Mouse (Mus musculus) v-Abl transformed pro-B cells (cell line): ENCODE results near the gene Sox6.

Experiments
- in situ Hi-C, 2 experiments: fragments of 400-800 bp; cut with MboI; formaldehyde crosslinking; loops; one replicate each; pipeline ENCODE4 v1.15.1; 2025; ENCODE audit not compliant: unreplicated experiment in 2 of 2

Sox6 gene

DNA sequence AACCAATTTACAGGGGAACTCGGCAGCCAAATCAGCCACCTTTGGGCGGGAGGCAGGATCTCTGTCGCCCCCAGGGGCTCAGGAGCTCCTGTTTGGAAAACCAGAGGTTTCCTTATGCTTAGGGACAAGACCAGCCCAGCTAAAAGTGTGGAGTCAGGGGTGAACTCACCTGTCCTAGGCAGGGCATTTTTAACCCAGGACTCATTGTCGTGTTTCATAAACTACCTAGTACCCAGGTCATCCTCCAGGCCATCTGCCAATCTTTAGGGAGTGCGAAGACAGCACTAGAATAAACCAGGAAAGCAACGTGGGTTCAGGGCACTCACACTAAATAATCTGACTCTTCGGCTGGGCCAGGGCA is 584.9 kb downstream of the Sox6 start:
- in situ Hi-C loops, result no loop called here

DNA sequence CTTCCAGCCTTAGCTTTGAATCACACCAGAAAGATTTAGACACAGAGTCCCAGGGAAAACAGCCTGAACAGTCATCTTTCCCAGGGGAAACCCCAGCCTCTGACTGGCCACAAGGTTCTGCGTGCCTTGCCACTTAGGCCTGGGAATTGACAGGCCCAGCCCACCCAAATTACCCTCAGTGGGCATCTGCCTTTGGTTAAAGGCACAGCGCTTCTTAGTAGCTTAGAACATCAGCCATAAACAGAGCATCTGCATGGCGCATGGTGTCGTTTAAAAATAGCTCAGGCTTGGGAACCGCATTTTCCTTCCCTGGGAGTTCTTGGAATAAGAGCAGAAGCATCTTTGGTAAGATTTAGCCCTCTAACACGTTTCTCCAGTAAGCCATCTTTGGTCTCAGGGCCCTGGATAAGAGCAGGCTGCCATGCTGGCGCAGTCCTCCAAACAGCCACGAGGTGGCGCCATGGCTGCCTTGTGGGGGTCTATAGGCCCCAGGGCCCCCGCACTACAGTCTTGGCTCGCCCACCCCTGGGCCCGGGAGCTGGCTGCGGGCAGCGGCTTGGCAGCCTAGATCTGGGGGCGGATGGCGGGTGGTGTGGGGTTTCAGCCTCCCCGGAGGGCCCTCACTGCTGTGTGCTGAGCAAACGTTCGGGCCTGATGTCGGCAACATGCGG is 585.4 kb downstream of the Sox6 start:
- in situ Hi-C loops, result no loop called here

- in situ Hi-C loops, result no loop called here
Observed at GRCm38 (mm10) chr7:115450431-115451195, 588.0 kb downstream of the Sox6 start.

DNA sequence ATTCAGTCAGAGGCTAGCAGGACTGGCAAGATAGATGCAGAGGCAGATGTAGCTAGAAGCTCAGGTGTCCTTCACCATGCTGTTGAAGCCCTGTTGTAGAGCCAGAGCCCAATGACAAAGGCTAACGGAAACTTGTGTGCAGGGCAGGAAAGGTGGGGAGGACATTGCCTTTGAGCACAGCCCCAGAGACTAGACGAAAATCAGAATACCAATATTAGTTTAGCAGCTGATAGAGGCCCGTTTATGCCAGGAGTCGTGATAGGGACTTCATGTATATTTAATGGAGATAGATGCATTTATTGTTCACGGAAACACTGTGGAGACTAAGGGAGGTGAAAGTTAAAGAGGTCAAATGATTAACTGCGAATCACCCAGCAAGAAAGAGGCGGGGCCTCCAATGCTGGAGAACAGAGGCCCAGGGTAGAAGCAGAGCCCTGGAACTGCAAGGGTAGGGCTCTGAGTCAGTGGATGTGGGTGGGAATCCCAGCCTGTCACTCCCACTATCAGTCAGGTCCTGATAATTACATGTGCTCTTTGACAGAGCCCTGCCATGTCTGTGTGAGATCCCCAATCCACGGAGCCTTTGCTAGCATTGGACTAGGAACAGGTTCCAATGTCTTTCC is 590.1 kb downstream of the Sox6 start:
- in situ Hi-C loops, result no loop called here

GRCm38 (mm10) chr7:115447091-115447490 is 591.5 kb downstream of the Sox6 start:
- in situ Hi-C loops, result no loop called here

DNA sequence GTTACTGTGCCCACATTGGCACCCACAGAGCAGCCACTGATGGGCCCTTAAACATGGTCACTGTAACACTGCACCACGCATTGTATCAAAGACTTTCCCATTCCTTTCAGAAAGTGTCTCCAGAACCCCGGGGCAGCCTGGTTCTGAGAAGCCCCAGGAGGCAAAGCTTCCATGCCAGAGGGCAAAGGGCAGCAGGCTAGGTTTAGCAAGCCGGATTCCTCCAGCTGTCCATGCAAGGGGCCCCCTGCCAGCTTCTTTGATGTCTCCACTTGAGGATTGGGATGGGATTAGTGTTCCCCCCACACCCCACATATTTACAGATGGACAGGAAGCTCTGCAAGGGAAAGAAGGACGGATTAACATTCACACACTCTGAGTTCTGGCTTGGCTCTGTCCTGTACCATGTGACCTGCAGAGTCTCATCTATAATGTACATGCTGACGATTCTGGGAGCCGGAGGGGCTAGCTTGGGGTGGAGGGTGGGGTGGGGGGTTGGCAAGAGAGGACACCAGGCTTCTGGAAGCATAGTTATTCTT is 592.0 kb downstream of the Sox6 start:
- in situ Hi-C loops, result no loop called here

DNA sequence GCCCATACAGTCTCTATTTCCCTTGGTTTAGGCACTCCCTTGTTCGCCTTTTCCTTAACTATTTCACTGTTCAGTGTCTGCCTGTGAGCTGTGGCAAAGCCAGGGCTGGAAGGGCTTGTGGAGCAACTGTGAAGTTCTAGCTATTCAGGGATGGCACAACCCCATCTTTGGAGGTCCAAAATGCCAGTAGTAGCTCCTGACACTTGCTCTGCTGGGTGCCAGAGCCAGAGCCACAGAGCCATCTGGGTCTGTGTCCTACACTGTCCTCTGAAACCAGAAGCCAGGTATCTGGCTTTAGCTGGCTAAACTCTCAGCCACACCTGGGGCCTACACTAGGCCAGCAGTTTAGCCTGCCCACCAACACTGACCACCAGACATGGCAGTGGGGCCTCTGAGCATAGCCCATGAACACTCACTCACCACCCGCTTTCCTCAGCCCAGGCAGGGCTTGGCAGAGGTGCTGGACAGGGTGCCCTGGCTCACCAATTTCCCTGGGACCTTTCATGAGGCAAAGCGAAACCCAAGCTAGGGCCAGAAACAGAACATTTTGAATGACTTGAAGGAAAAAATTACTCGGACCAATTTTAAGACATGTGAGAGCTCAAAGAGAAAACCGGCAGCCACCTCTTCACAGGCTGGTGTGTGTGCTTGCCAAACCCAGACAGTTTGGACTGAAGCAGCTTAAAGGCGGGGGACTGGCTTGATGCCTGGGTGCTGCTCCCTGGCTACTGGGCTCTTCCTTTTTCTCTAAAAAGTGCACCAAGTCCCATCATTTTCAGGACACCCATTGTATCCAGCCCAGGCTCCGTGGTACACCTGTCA is 612.2 kb downstream of the Sox6 start:
- in situ Hi-C loops, result no loop called here

DNA sequence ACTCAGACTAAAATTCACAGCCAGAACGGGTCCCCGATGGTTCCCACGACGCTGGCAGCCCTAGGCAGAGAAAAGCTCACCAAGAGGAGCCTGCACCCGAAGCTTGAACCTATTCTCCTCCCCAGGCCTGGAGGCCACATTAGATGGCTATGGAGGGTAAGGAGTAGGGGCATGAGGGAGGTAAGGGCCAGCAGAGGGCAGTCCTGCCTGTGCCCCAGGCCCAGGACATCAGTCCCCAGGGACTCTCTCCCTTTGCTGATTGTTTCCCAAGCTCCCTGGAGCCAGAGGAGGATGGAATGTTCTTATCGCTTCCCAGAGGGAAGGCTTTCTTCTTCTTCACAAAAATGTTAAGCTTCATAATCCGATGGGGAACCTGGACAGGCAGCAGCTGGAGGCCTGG is 615.8 kb downstream of the Sox6 start:
- in situ Hi-C loops, result no loop called here

- in situ Hi-C loops, result no loop called here
Observed at GRCm38 (mm10) chr7:115420960-115421359, 617.6 kb downstream of the Sox6 start.
